Mouse (Mus musculus) ES-Bruce4 (cell line): ENCODE data around the gene H2-DMb1. TPM values are rescaled to one million over a fixed set of nuclear protein-coding genes. Genes with fewer than 3 reads are reported as not detected.
A peak's percentile ranks its signal among the peaks of the same experiment; 100 is the strongest.

Experiments
- H3K27ac ChIP-seq: 2 replicates; pipeline ENCODE4 v1.5.1; 2012; ENCODE audit warnings: low read length, inconsistent platforms; ENCODE audit not compliant: insufficient read depth
- H3K27me3 ChIP-seq: 2 replicates; pipeline ENCODE4 v1.6.1; 2012; ENCODE audit warnings: mild to moderate bottlenecking, low read length, inconsistent platforms; ENCODE audit not compliant: control insufficient read depth, poor library complexity, insufficient read depth, severe bottlenecking
- H3K36me3 ChIP-seq: 2 replicates; pipeline ENCODE4 v1.6.1; 2012; ENCODE audit warnings: inconsistent platforms, mild to moderate bottlenecking, low read length, moderate library complexity; ENCODE audit not compliant: control insufficient read depth, poor library complexity, insufficient read depth, severe bottlenecking
- H3K4me1 ChIP-seq: one replicate; pipeline ENCODE4 v1.8.1; 2011; ENCODE audit warnings: low read length; ENCODE audit not compliant: control insufficient read depth, insufficient read depth
- H3K4me3 ChIP-seq: 2 replicates; pipeline ENCODE4 v1.5.1; 2011; ENCODE audit warnings: low read depth, mild to moderate bottlenecking, low read length
- H3K9ac ChIP-seq: 2 replicates; pipeline ENCODE4 v1.6.1; 2012; ENCODE audit warnings: low read depth, mild to moderate bottlenecking, inconsistent platforms; ENCODE audit not compliant: poor library complexity, severe bottlenecking
- H3K9me3 ChIP-seq: replicated peaks from 2 replicates; pipeline ENCODE4 v1.6.1; 2012; ENCODE audit warnings: mild to moderate bottlenecking, low read length, inconsistent platforms; ENCODE audit not compliant: control insufficient read depth, poor library complexity, insufficient read depth, severe bottlenecking
- CTCF ChIP-seq: IDR thresholded peaks from one replicate; pipeline ENCODE4 v1.8.1; 2011; ENCODE audit warnings: low read depth, low read length
- EP300 ChIP-seq: IDR thresholded peaks from 2 replicates; pipeline ENCODE4 v1.6.1; 2011; ENCODE audit warnings: low read depth, low read length; ENCODE audit not compliant: insufficient read depth
- POLR2A ChIP-seq: IDR thresholded peaks from one replicate; pipeline ENCODE4 v1.8.1; 2011; ENCODE audit warnings: low read length; ENCODE audit not compliant: insufficient read depth
- polyA plus RNA-seq: library from polyadenylated mRNA; stranded (reverse); fragments of >200 nt; gene quantifications from 2 replicates; pipeline ENCODE4 v1.2.4, GENCODE M21; 2011; ENCODE audit warnings: low read depth; ENCODE audit not compliant: missing spikeins, insufficient read depth, insufficient read length

H2-DMb1 gene
- polyA plus RNA-seq = 0.65 and 1.1 TPM in 2 replicates

- Histone ChIP-seq H3K27me3 (no peaks in the 10 kb centered on the region), H3K27ac (no peak within 1 kb of the TSS), H3K9me3 (no peaks in the 10 kb centered on the region), H3K4me3 (no peak within 1 kb of the TSS), H3K36me3 (no peaks in the 10 kb centered on the region), H3K9ac (no peak within 1 kb of the TSS), H3K4me1 (no peaks in the 10 kb centered on the region)
- no peak for TF ChIP-seq EP300
- no peak for TF ChIP-seq CTCF
- no peak for TF ChIP-seq POLR2A
These were observed at the start of gene H2-DMb1 for GRCm38 (mm10) chr17:34152923-34153322. TSS of gene H2-DMb1 (plus strand) at chr17:34153072.

GRCm38 (mm10) chr17:34104804-34105203 lies 48.1 kb upstream of the H2-DMb1 start:
- Histone ChIP-seq H3K27ac (no peak overlapping the region), H3K9ac (no peak overlapping the region), H3K27me3 (no peaks in the 10 kb centered on the region), H3K36me3 (no peaks in the 10 kb centered on the region), H3K9me3 (no peaks in the 10 kb centered on the region), H3K4me3 (no peak overlapping the region), H3K4me1 (no peaks in the 10 kb centered on the region)
- TF ChIP-seq POLR2A (no peak), EP300 (no peak), CTCF (no peak)

GRCm38 (mm10) chr17:34106555-34106954 lies 46.3 kb upstream of the H2-DMb1 start:
- Histone ChIP-seq H3K36me3 (peaks cover 3% of the 10 kb centered on the region), H3K4me3 (no peak overlapping the region), H3K9ac (no peak overlapping the region), H3K27me3 (no peaks in the 10 kb centered on the region), H3K27ac (no peak overlapping the region), H3K9me3 (no peaks in the 10 kb centered on the region), H3K4me1 (no peaks in the 10 kb centered on the region)
- TF ChIP-seq POLR2A (no peak), EP300 (no peak), CTCF (no peak)

GRCm38 (mm10) chr17:34107109-34107867 lies 45.6 kb upstream of the H2-DMb1 start:
- Histone ChIP-seq H3K27me3 (no peaks in the 10 kb centered on the region), H3K9me3 (no peaks in the 10 kb centered on the region), H3K36me3 (peaks cover 10% of the 10 kb centered on the region), H3K4me1 (no peaks in the 10 kb centered on the region), H3K4me3 (no peak overlapping the region), H3K9ac (no peak overlapping the region), H3K27ac (no peak overlapping the region)
- TF ChIP-seq POLR2A = no peak
- TF ChIP-seq EP300 = no peak
- no peak for TF ChIP-seq CTCF

- peaks cover 22% of the 10 kb centered on the region for H3K36me3 ChIP-seq
- no peak overlapping the region for H3K27ac ChIP-seq
- no peaks in the 10 kb centered on the region for H3K27me3 ChIP-seq
- no peak overlapping the region for H3K4me3 ChIP-seq
- TF ChIP-seq POLR2A = no peak
- TF ChIP-seq CTCF = no peak
- no peak for TF ChIP-seq EP300
- no peaks in the 10 kb centered on the region for H3K4me1 ChIP-seq
- no peaks in the 10 kb centered on the region for H3K9me3 ChIP-seq
- no peak overlapping the region for H3K9ac ChIP-seq
These were observed 44.4 kb upstream of the H2-DMb1 start for GRCm38 (mm10) chr17:34108460-34108859.

- Histone ChIP-seq H3K9me3 (no peaks in the 10 kb centered on the region), H3K4me1 (no peaks in the 10 kb centered on the region), H3K36me3 (peaks cover 29% of the 10 kb centered on the region), H3K27me3 (no peaks in the 10 kb centered on the region), H3K27ac (no peak overlapping the region), H3K4me3 (no peak overlapping the region), H3K9ac (no peak overlapping the region)
- TF ChIP-seq CTCF (peak; percentile 14), POLR2A (no peak)
These were observed 43.6 kb upstream of the H2-DMb1 start for GRCm38 (mm10) chr17:34109038-34109805.
